Mouse (Mus musculus): ENCODE data around the gene Gpr3. TPM values are rescaled to one million over a fixed set of nuclear protein-coding genes. Genes with fewer than 3 reads are reported as not detected.

The Gpr3 gene
- total RNA-seq (2022): under 1 TPM in 1 of 4 experiments, not detected in 3; 0.66 TPM

DNA sequence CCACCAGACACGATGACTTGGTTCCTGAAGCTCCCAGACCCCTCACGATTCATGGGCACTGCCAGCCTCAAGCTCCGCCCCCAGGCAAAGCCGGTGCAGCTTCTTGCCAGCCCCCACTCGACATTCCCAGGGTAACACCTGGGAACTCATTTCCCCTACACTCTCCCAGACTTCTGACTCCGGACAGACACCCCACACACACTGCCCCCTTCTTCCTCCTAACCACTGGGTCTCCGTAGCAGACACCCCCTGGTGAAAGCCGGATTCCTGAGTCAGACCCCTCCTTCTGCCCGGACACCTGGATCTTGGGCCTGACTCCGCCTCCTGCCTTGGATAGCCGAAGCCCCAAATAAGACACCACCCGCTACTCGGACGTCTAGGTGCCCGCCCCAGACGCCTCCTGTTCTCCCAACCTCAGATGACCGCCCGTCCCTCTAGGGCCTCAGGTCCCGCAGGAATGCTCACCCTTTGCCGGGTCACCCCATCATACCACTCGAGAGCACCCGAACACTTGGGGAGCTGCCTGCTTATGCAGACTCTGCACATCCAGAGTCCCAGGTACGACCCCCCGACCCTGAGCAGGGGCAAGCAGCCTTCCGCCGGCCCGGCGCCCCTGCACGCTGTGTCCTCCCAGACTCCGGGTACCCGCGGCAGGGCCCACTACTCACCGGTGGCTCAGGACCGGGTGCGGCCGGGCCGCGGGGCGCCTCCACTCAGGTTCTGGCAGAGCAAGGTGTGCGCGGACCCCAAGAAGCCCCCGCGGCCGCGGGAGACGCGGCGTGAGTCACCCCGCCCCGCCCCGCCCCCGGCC is at the start of gene Gpr3, which contains the start of gene Cd164l2:
Gene Gpr3 (minus strand): TSS at position 786 of the 811 bp plus-strand sequence.
Gene Cd164l2 (plus strand): TSS at position 381 of the 811 bp plus-strand sequence.
- no peak for DNase-seq

DNA sequence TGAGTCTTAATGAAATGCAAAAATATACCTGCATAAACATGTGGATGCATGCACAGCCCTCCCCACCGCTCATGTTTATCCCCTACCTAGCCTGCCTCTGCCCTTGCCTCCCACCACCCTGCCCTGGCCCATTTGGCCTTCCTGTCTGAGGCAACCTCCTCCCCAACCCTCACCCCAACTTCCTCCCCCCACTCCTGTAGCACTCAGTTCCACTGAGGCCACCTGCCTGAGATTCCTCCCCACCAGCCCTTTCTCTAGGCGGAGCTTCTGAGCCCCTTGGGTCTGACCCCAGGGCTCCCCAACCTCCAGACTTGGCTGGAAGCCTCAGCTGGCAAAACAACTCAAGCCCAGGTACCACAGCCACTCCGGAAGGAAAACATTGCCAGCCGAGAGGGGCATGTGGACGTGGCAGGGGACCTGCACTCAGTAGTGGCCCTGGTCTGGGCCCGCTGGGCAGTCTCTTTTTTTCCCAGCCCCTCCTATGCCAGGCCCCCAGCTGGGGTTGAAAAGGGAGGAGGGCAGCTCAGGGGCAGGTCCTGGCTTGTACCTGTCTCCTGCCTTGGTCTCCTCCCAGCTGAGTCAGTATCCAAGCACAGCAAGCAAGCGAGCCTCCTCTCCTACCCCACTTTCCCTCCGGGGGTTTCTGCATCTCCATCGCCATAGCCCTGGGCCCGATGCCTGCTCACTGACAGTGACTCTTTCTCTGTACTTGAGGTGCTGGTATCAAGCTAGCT is 49.5 kb upstream of the Gpr3 start:
- DNase-seq: no peak

DNA sequence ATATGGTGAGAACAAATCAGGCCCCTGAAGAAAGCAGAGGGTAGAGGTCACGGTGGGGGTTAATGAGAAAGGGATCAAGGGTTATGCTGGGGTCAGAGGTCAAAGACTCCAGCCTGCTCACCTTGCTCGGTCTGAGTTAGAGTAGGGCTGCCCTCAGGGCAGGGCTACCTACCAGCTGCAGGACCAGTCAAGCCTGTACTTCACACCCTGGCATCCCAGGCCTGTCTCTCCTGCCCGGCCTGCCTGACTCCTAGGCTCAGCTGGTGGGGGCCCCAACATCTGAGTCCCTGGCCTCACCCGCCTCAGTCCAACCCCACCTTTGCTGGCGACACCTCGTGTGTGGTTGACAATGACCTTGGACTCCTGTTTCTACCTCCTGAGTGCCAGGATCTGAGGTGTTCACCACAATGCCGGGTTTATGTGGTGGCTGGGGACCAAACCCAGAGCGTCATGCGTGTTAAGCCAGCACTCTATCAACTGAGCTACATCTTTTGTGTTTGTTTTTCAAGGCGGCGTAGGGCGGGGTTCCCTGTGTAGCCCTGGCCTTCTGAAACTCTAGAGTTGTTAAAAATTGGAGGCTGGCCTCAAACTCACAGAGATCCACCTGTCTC is 45.6 kb upstream of the Gpr3 start:
- DNase-seq: no peak

DNA sequence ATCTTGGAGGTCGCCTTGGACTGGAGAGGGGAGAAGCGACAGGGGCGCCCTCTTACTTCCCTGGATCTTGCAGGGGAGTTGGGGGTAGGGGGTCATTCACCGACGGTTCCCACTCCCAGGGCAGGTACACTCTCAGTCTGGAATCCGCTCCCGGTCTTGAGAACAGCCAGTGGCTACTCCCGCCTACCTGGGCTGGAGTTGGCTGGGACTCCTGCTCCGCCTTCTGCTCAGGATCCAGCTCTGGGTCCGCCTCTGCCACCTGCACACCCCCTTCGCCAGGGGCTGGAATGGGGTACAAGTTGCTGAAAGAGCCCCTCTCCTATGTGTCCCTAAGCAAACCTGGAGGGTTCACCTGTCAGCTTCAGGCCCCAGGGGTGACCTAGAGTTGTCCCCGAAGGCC is 44.9 kb upstream of the Gpr3 start:
- DNase-seq: no peak

DNA sequence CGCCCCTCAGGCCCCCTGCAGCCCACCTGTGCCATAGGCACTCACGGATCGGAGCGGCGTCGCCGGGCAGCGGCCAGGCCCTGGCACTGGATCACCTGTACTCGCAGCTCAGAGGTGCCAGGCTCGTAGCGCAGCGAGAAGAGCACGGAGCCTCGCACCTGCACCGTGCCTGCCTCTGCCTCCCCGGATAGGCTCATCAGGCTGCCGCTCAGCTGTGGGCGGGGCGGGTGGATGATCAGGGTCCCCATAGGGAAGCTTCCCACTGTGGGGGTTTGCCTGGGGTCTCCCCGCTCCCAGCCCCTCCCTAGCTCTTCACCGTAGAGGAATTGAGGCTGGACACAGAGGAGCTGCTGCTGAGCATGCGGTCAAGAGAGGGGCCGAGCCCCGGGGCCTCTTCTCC is 44.5 kb upstream of the Gpr3 start:
- no peak for DNase-seq

DNA sequence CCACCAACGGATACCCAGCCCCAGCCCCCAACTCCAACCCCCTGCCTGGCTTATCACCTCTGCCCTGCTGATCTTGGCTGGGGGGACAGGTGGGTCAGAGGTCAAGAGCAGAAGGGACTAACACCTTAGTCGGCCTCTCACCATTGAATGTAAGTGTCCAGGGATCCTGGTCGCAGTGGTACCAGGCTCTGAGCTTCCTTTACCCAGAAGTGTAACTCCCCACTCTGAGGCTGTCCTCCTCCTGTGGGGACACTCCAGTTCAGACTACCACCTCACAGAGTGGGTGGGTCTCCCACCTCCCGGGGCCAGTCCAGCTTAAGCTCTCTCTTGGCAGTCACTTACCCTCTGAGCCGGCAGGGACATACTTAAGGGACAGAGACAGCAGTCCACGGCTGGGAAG is 43.1 kb upstream of the Gpr3 start:
- no peak for DNase-seq

DNA sequence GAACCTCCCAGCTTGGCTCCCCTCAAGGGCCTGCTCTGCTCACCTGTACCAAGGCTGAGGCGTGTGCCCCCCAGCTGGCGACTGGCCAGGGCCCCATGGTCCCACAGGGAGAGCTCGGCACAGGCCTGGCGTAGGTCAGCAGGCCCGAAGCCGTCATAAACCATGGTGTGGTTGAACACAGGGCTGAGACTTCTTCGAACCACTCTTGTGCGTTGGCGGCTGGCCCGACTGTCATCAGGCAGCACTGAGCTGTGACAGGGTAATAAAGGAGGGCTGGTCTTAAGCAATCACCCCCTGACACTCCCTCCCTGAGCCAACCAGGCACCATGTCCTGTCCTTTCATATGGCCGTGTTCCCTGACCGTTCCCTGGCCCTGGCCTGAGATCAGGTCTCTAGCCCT is 41.1 kb upstream of the Gpr3 start:
- no peak for DNase-seq

DNA sequence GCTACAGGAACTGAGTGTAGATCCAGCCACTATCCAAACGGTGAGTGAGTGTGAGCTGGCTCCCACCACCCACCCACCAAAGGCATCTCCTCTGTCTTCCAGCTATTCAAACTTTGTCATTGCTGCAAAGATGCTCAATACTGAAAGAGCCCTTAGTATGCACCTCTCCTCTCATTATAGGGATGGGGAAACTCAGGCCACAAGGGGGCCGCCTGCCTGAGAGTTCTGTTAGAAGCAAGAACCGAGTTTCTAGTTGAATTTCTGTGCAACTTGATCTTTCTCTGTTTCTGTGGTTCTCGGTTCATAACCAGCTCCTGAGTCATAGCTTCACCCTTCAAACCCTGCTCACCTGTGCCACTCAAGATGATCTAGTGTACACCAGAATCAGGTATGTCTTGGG is 39.8 kb upstream of the Gpr3 start:
- DNase-seq: no peak

DNA sequence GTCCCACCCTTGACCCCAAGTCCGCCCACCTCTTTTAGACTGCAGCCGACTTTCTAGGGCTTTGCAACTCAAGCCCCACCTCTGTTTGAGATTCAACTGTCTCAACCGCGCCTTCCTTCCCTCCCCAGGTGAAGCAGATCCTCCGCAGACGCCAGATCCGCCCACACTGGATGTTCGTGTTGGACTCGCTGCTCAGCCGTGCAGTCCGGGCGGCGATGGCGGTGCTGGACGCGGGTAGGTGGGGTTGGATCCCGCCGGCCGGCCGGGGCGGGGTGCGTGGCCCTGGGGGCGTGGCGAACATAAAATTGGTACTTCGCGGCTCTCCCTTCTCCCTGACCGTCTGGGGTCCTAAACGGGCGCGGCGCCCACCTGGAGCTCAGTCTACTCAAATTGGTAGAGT is 38.9 kb upstream of the Gpr3 start:
- no peak for DNase-seq

DNA sequence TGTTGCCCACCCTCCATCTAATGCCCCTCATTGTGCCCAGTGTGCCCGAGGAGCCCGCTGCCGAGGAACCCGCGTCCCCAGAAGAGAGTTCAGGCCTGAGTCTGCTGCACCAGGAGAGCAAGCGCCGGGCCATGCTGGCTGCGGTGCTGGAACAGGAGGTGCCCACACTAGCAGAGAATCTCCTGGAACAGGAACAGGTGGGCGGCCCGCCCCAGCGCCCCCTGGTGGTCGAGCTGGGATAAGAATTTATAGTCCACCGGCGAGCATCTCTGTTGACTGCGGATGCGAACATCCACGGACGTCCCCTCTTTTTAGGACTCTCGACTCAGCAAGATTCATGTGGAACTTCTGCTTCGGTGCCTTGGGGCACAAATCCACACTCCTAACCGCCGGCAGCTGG is 38.3 kb upstream of the Gpr3 start:
- DNase-seq: peak; percentile 53

DNA sequence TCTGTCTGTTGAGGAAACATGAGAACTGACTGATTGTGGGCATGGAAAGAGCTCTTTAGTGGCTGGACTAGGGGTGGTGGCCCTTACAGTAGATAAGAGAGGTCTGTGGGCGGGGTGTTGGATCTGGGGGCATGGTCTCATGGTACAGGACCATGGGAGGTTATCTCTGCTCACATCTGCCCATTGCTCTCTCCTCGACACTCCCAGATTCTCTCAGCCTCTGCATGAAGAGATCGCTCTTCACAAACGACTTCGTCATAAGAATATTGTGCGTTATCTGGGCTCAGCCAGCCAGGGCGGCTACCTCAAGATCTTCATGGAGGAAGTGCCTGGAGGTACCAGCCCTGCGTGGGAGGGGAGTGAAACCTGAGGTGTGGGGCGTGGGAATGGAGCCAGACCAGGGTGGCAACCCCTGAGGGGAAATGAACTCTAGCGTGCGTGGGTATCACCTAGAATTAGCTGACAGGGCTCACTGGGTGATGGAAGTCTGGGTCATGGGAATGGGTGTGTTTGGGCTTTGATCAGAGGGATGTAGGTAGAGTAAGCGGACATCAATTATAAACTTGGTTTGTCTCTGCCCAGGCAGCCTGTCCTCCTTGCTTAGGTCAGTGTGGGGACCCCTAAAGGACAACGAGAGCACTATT is 35.6 kb upstream of the Gpr3 start:
- DNase-seq: no peak

DNA sequence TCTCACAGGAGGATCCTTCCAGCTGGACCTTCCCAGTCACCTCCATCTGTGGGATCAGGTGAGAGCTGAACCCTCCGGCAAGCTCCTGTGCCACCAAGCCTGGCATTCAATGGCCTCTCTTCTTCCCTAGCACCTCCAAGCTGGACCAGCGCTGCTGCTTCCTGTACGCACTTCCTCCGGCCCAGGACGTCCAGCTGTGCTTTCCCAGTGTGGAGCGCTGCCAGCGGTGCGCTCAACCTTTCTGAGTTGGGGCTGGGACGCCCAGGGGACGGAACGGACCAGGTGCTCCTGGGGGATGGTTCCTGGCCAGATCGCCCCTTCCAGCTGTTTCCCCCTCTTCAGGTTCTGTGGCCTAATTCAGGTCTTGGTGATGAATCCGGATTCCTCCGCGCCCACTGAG is 34.7 kb upstream of the Gpr3 start:
- DNase-seq: no peak

DNA sequence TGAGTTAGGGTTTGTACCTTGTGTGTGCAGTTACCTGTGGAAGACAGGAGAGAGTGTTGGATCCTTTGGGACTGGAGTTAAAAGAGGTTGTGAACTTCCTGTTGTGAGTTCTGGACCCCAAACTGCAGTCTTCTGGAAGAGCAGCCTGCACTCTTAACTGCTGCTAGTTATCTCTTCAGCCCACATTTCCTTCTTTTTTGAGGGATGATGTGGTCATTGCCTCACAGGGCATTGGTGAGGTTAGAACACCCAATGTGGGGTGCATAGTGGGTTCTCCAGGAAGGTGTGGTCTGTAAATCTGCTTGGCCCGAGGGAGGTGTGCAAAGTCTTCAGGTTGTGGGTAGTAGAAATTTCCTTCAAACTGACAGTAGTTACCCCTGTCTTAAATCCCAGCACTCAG is 32.0 kb upstream of the Gpr3 start:
- no peak for DNase-seq

DNA sequence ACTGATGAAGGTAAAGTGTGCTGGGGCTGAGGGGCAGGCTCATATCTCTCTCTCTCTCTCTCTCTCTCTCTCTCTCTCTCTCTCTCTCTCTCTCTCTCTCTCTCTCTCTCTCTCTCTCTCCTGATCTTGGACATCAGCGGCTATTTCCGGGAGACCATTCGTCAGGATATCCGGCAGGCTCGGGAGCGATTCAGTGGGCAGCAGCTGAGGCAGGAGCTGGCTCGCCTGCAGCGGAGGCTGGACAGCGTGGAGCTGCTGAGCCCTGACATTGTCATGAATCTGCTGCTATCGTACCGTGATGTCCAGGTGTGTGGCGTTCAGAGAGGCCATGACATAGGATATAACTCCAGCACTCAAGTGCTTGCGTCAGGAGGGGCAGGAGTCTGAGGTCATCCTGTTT is 31.2 kb upstream of the Gpr3 start:
- no peak for DNase-seq

DNA sequence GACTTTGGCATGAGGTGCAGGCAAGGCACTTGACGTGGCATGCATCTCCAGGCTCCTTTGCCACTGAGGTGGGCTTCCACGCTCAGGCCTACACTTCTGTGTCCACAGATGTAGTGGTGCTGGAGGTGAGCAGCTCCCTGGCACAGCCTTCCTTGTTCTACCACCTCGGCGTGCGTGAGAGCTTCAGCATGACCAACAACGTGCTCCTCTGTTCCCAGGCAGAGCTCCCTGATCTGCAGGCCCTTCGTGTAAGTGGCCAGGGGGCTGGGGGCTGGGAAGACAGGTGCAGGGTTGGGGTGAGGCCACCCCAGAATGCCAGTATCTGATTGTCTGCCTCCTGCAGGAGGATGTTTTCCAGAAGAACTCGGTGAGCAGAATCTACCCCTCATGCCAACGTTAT is 30.4 kb upstream of the Gpr3 start:
- DNase-seq: no peak

DNA sequence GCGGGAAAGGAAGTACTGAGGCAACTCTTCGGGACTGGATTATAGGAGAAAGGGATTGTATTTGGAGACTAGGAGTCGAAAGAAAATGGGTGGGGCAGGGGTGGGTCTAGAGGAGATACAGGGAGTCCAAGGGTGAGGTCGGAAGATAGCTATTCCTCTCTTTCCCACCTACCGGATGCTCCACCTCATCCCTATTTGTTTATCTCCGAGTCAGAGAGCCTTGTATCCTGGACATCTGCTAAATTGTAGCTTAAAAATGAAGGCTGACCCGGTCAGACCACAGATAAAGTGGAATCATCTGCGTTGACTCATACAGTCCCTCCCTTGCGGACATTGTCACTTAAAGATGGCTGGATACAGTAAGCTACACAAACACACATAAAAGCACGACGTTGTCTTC is 29.6 kb upstream of the Gpr3 start:
- no peak for DNase-seq

DNA sequence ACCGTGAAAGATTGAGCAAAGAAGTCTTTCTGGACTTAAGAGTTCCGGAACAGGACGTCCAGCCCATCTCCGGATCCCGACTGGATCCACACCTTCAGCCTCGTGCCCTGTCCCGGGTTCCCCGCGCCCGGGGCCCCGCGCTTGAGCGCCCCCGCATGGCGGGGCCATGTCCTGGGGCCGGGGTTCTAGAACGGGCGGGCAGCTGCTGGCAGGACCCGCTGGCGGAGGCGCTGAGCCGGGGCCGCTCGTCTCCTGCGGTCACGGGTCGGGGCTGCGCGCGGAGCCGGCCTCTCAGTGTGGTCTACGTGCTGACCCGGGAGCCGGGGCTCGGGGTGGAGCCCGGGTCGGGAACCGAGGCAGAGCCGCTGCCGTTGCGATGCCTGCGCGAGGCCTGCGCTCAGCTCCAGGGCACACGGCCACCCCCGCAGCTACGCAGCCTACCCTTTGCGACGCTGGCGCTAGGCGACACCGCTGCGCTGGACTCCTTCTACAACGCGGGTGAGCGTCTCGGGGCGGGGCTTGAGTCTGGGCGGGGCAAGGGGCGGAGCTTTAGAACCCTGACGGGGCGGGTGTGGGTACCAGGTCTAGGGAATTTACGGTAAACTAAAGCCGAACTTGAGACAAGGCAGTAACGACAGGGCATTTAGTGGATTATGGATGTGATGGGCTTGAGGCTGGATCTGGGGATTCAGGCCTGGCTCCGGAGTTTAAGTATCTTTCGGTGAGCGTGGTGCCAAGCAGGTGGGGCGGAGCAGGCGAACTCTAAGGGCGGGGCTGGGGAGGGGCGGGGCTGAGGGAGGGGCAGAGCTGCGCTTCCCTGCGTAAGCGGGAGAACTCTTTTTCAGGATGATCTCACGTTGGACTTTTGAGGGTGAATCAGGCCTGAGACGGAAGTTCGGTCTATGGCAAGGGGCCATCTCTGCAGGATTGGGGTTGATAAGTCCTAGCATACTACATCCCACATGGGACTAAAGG is 28.9 kb upstream of the Gpr3 start:
- peak; percentile 87 for DNase-seq

DNA sequence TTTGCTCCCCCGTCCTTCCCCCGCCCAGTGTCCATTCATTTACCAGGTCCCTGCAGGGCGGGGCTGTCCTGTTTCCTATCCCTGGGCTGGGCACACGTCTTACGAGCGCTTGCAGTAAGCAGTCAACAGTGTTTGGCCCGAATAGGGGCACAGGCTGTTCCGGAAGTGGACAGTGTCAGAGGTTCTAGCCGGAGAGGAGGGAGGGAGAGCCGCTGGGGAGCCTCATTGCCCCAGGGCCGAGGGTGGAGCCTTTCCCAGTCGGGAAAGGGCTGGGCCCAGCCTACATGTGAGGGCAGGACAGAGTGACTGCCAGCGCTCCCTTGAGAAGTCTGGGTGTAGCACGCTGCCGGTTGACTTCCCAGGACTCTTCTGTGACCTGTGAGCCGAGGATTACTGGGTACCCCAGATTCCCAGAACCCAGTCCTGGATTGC is 28.2 kb upstream of the Gpr3 start, which contains the start of gene Map3k6:
Gene Map3k6 (plus strand): TSS at position 329 of the 432 bp plus-strand sequence.
- peak; percentile 88 for DNase-seq

DNA sequence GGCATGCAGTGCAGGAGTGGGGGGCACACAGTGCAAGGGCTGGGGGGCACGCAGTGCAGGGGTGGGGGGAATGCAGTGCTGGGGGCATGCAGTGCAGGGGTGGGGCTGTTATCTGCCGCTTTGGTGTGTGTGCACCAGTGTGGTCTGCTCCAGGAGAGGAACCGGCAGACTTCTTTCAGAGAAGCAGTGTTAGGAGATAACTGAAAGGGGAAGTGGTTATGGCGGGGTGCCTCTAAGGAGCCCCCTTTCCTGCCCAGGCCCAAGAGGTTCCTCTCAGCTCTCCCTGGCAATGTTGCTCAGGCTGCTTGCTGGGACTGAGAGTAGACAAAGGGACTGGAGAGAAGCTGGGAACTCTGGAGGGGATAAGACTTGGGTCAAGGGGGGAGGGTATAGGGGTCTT is 25.6 kb upstream of the Gpr3 start:
- DNase-seq: no peak

DNA sequence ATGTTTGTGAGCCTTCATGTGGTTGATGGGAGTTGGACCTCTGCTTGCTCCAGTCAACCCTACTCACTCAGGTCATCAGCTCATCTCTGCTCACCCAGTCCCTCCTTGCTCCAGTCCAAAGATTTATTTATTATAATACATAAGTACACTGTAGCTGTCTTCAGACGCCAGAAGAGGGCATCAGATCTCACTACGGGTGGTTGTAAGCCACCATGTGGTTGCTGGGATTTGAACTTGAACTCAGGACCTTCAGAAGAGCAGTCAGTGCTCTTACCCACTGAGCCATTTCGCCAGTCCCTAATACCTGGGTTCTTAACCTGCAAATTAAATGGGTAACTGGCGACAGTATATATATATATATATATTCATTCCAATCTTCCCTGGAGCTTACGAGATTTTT is 23.1 kb upstream of the Gpr3 start:
- no peak for DNase-seq

DNA sequence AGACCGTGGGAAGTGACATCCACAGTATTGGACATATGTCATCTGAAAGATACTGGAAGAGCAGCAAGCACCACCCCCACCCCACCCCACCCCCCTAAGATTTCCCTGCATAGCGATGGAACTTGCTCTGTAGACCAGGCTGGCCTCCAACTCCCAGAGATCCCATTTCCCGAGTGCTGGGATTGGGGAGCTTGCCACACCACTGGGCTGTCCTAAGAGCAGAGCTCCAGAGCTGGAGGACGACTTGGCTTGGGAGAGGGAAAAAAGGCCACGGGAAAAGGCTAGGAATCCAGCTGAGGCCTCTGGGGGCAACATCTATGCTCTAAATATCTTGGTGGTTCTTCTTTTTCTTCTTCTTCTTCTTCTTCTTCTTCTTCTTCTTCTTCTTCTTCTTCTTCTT is 22.4 kb upstream of the Gpr3 start:
- no peak for DNase-seq

Measured in adrenal gland, adult 8-10 months (tissue).